Mouse (Mus musculus) stomach, postnatal 0 days (tissue): ENCODE data around the gene 4930539E08Rik. TPM values are rescaled to one million over a fixed set of nuclear protein-coding genes. Genes with fewer than 3 reads are reported as not detected.

Experiments used
- ATAC-seq: fragments of 200-750 bp; cut with Nextera tagmentation; 2 replicates; pipeline ENCODE4 v1.8.0; 2017; ENCODE audit not compliant: low FRiP score, low TSS enrichment
- DNase-seq: peaks from one replicate; pipeline ENCODE4 v3.0.0-alpha.2; 2016; ENCODE audit warnings: low spot score
- H3K27ac ChIP-seq: fragments of 300-500 bp; sonication (generic); replicated peaks from 2 replicates; pipeline ENCODE4 v1.5.1; 2014; ENCODE audit warnings: mild to moderate bottlenecking, control low read depth
- H3K27me3 ChIP-seq: fragments of 300-500 bp; sonication (generic); 2 replicates; pipeline ENCODE4 v1.6.1; 2014; ENCODE audit warnings: low read length; ENCODE audit not compliant: control insufficient read depth, insufficient read depth
- H3K36me3 ChIP-seq: fragments of 300-500 bp; sonication (generic); 2 replicates; pipeline ENCODE4 v1.6.1; 2014; ENCODE audit warnings: low read length, mixed read lengths; ENCODE audit not compliant: control insufficient read depth, insufficient read depth
- H3K4me1 ChIP-seq: fragments of 300-500 bp; sonication (generic); replicated peaks from 2 replicates; pipeline ENCODE4 v1.6.1; 2014; ENCODE audit warnings: antibody characterized with exemption; ENCODE audit not compliant: control insufficient read depth, insufficient read depth
- H3K4me2 ChIP-seq: fragments of 300-500 bp; sonication (generic); replicated peaks from 2 replicates; pipeline ENCODE4 v1.6.1; 2014; ENCODE audit warnings: low read depth, mild to moderate bottlenecking, control low read depth, moderate library complexity
- H3K4me3 ChIP-seq: fragments of 300-500 bp; sonication (generic); 2 replicates; pipeline ENCODE4 v1.5.1; 2014; ENCODE audit warnings: low read depth, low read length, control low read depth
- H3K9ac ChIP-seq: fragments of 300-500 bp; sonication (generic); 2 replicates; pipeline ENCODE4 v1.6.1; 2014; ENCODE audit warnings: mild to moderate bottlenecking, low read length, control low read depth, mixed read lengths
- H3K9me3 ChIP-seq: fragments of 300-500 bp; sonication (generic); 2 replicates; pipeline ENCODE4 v1.6.1; 2016; ENCODE audit warnings: low read length; ENCODE audit not compliant: control insufficient read depth
- CTCF ChIP-seq: IDR thresholded peaks from 2 replicates; pipeline ENCODE4 v1.5.1; 2016; ENCODE audit warnings: antibody characterized with exemption, low read depth, mild to moderate bottlenecking, moderate library complexity
- EP300 ChIP-seq: optimal IDR thresholded peaks from 2 replicates; pipeline ENCODE3; 2016; ENCODE audit warnings: antibody characterized with exemption
- WGBS: fragments of 180-500 bp; shearing (Covaris S2); extraction: QIAGEN DNeasy Blood & Tissue Kit; methylation state at CpG from one replicate; pipeline ENCODE4 v1.1.7; 2014; 5-methylcytosine and 5-hydroxymethylcytosine counted together
- polyA plus RNA-seq: library from polyadenylated mRNA; unstranded; fragments of >200 nt; fragmentation: Nextera tagmentation; extraction: Ambion mirVana; gene quantifications from 2 replicates; pipeline ENCODE4 v1.2.1, GENCODE M21; 2015

The 4930539E08Rik gene
- polyA plus RNA-seq, 1 experiment from 2014 or later, result 2.2 TPM

- no peak for TF ChIP-seq CTCF
- no peak for TF ChIP-seq EP300
- Histone ChIP-seq H3K4me2 (no peak overlapping the region), H3K9me3 (no peaks in the 10 kb centered on the region), H3K36me3 (no peaks in the 10 kb centered on the region), H3K27me3 (no peaks in the 10 kb centered on the region), H3K4me3 (no peak overlapping the region), H3K9ac (no peak overlapping the region), H3K27ac (no peak overlapping the region), H3K4me1 (no peaks in the 10 kb centered on the region)
- 88% methylated on average over 4 of the region's 4 CpGs for WGBS
- DNase-seq (no peak), ATAC-seq (no peak)
These were observed 40.9 kb downstream of the 4930539E08Rik start for GRCm38 (mm10) chr17:28874216-28874615.

DNA sequence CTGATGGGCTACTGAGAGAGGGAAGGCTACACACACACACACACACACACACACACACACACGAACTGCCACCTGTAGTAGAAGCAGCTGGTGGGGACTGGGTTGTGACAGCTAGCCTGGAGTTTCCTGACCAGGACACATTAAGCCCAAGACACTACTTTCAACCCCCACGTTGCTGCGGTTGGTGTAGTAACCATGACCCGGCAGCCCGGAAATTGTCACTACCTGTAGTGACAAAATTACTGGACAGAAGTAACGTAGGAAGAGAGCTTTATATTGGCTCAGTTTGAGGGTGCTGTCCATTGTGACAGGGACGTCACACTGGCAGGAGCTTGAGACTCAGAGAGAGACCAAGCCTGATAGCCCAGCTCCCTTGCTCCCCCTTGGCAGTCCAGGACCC, 42.8 kb downstream of the 4930539E08Rik start:
- Histone ChIP-seq H3K4me1 (no peaks in the 10 kb centered on the region), H3K27me3 (no peaks in the 10 kb centered on the region), H3K9ac (no peak overlapping the region), H3K9me3 (no peaks in the 10 kb centered on the region), H3K36me3 (no peaks in the 10 kb centered on the region), H3K27ac (no peak overlapping the region), H3K4me2 (no peak overlapping the region), H3K4me3 (no peak overlapping the region)
- DNase-seq (no peak), ATAC-seq (no peak)
- TF ChIP-seq EP300, result no peak
- no peak for TF ChIP-seq CTCF
- WGBS, result 77% methylated on average over 7 of the region's 7 CpGs

DNA sequence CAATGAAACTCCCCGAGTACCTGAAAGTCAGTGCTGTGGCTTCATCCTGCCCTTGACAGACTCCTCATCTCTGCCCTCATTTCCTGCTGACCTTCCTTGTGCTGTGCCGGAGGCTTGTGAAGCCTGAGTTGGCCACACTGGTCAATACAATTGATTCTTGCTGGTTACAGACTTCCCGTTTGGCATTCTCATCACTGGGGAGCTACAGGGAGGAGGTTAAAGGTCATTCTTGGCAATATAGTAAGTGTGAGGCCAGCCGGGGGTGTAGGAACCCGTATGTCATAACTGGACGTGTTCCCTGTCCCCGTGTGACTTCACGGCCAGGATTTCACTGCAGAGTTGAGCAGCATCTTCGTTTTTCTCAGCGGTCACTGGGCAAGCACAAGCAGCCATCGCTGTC, 43.3 kb downstream of the 4930539E08Rik start:
- H3K4me3 ChIP-seq, result no peak overlapping the region
- H3K4me2 ChIP-seq, result no peak overlapping the region
- H3K9ac ChIP-seq, result no peak overlapping the region
- ATAC-seq (no peak), DNase-seq (no peak)
- TF ChIP-seq EP300 (no peak), CTCF (no peak)
- H3K27me3 ChIP-seq, result no peaks in the 10 kb centered on the region
- WGBS, result 71% methylated on average over 11 of the region's 11 CpGs
- no peaks in the 10 kb centered on the region for H3K36me3 ChIP-seq
- H3K4me1 ChIP-seq, result no peaks in the 10 kb centered on the region
- H3K27ac ChIP-seq, result no peak overlapping the region
- no peaks in the 10 kb centered on the region for H3K9me3 ChIP-seq

- Histone ChIP-seq H3K36me3 (no peaks in the 10 kb centered on the region), H3K9ac (no peak overlapping the region), H3K4me2 (no peak overlapping the region), H3K4me3 (no peak overlapping the region), H3K9me3 (no peaks in the 10 kb centered on the region), H3K27me3 (no peaks in the 10 kb centered on the region), H3K4me1 (no peaks in the 10 kb centered on the region), H3K27ac (no peak overlapping the region)
- TF ChIP-seq CTCF, result peak; percentile 28
- TF ChIP-seq EP300, result no peak
- 64% methylated on average over 5 of the region's 5 CpGs for WGBS
- no peak for ATAC-seq
- no peak for DNase-seq
These were observed 44.7 kb downstream of the 4930539E08Rik start for GRCm38 (mm10) chr17:28870435-28870834.

DNA sequence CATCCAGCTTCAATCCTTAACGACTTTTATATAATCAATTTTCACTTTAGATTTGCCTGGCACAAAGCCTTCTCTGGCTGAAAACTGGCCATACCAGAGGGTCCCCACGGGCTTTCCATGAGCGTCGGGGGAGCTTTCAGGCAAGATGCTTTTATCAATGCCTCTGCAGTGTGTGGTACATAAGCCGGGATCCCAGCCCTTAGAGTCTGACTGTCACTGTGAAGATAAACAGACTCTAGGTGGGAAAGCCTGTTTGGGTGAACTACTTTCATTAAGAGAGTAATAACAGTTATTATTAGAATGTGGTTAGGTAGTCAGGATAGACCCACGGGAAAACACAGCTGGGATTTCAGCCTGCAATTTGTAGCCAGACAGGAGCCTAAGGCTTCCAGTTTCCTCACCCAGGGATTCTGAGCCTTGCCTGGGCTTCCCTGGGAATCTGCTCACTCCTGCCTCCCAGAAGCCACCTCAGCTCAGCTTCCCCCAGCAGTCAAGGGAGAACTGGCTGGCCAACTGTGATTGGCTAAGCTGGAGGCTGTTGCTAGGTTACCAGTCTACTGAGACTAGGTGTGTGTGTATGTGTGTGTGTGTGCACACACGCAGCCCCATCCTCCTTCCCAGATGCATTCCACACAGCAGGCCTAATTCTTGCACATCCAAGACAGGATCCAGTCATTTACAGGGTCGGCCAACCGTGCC, 45.6 kb downstream of the 4930539E08Rik start:
- Histone ChIP-seq H3K27ac (no peak overlapping the region), H3K36me3 (no peaks in the 10 kb centered on the region), H3K4me2 (no peak overlapping the region), H3K9me3 (no peaks in the 10 kb centered on the region), H3K27me3 (no peaks in the 10 kb centered on the region), H3K4me3 (no peak overlapping the region), H3K9ac (no peak overlapping the region), H3K4me1 (no peaks in the 10 kb centered on the region)
- TF ChIP-seq CTCF (no peak), EP300 (no peak)
- WGBS, result 53% methylated on average over 9 of the region's 9 CpGs
- ATAC-seq (no peak), DNase-seq (no peak)

- Histone ChIP-seq H3K27me3 (no peaks in the 10 kb centered on the region), H3K4me3 (no peak overlapping the region), H3K9me3 (no peaks in the 10 kb centered on the region), H3K9ac (no peak overlapping the region), H3K27ac (no peak overlapping the region), H3K4me2 (no peak overlapping the region), H3K4me1 (no peaks in the 10 kb centered on the region), H3K36me3 (no peaks in the 10 kb centered on the region)
- TF ChIP-seq CTCF, result no peak
- TF ChIP-seq EP300, result no peak
- WGBS, result 89% methylated on average over 4 of the region's 4 CpGs
- ATAC-seq (no peak), DNase-seq (no peak)
These were observed 47.7 kb downstream of the 4930539E08Rik start for GRCm38 (mm10) chr17:28867381-28867780.
